Mouse (Mus musculus): ENCODE measurements around the gene Ugt2b1.
"Not testable (repeated sequence)": the region's sequence is repeated elsewhere in the genome, so short reads cannot be mapped to it uniquely, and the experiment has no call there.

The Ugt2b1 gene

DNA sequence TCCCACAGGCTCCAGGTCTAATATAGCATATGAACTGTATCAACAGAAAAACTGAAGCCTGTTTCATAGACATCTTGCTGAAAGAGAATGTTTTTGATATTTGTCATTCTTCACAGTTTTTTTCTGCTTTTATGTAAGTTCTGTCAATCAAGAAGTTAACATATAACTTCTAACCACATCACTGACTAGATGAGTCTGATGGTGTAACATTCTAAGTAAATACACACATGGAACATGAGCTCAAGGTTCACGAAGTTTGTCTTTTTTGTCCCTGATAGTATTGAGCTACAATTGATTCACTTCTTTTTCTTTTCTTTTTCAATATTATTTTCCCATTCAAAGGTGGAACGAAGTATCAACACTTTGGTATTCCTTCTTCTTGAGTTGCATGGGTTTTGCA, at the start of gene Ugt2b1:
TSS of gene Ugt2b1 (minus strand) at position 105 of the 400 bp plus-strand sequence.
- no peak for DNase-seq

GRCm38 (mm10) chr5:86967271-86967670, 40.9 kb upstream of the Ugt2b1 start:
- not testable (repeated sequence) for DNase-seq

- DNase-seq: not testable (repeated sequence)
Measured at GRCm38 (mm10) chr5:86962849-86963248, 36.5 kb upstream of the Ugt2b1 start.

GRCm38 (mm10) chr5:86961587-86962358, 35.4 kb upstream of the Ugt2b1 start:
- no peak for DNase-seq

GRCm38 (mm10) chr5:86960504-86960903, 34.2 kb upstream of the Ugt2b1 start:
- no peak for DNase-seq

DNA sequence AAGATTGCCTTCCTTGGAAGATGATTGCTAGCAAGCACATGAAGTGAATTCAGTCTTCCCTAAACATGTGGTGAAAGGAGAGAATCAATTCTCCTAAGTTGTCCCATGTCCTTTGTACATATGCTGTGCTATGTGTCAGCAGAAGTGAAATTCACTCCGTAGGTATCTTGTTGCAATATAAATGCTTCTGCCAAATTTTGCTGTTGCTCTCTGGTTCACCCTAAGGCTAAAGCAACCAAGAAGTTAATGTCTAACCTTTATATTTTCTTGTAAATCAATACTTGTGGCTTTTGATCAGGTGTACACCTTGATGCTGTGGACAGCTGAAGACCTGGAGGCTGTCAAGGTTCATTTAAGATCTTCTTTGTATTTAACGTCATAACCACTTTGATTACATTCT, 15.8 kb upstream of the Ugt2b1 start:
- no peak for DNase-seq

DNA sequence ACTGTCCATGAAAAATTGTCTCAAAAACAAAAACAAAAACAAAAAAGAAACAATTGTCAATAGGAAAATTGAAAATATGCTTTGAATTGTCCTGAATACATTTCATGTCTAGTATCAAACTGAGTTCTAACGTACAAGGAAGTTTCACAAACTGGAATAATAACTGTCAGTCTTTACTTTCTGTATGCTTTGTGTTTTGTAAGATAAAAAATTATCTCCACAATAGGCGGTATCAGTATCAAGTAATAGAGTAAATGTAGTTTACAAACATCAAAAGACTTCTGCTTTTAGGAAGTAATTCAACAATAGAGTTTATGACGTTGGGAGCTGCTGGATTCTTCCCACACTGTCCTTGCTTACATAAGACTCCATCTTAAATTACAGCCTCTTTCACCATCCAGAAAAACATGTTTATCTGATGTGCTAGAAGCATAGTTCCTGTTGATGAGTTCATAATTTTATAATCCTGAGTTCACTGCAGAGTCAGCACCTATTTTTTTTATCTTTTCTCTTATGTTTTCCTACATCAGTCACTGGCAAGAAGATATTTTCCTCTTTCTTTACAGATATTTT, 5.6 kb downstream of the Ugt2b1 start:
- DNase-seq: no peak

DNA sequence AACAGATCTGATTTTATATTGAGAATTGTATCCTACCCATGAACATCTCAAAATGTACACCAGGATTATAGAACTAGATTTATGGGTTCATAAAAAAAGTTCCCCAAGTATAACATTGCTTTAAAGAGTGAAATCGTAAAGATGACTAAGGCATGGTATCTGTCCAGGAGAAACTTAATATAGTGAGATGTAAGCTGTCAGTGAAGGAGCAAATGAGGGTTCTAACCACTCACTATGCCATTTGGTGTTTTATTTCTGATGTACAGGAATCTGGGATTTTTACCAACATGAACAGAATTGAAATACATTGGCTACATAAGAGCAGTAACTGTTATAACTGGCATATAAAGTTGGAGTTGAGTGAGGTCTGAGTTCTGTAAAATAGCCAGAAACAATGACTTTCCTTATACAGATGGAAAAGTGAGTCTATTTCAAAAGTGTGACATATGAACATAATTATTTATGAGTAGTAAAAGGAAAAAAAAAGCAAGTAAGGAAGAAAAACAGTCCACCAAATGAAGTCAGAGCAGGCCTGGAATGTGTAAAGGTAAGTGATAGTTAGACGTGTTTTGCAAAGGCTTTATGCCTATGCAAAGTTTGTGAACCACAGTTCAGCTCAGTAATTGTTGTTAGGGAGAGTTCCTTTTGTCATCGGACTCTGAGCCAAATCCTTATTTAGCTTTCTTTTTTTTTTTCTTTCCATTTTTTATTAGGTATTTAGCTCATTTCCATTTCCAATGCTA, 14.8 kb downstream of the Ugt2b1 start:
- no peak for DNase-seq

DNA sequence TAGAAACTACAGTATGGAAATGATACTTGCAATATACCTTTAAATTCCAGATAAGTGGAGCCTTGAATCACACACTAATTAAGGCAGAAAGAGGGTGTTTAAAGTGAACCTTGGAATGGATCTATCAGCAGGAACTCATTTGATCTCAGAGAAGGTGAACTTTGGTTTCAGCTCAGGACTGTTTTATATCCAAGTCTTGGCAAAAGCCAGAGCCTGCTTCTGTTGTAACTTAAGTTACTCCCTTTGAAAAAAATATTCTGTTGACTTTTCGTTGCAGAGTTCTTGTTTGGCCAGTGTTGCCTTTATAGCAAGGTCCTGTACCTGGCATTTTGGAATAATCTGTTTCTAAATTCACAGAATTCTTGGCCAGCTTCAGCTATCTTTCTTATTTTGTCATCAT, 15.6 kb downstream of the Ugt2b1 start:
- no peak for DNase-seq

GRCm38 (mm10) chr5:86906758-86907157, 19.6 kb downstream of the Ugt2b1 start, which contains the start of gene Ugt2b34:
TSS of gene Ugt2b34 (minus strand) at chr5:86906937.
- no peak for DNase-seq

GRCm38 (mm10) chr5:86889933-86890332, 36.4 kb downstream of the Ugt2b1 start:
- DNase-seq: no peak

DNA sequence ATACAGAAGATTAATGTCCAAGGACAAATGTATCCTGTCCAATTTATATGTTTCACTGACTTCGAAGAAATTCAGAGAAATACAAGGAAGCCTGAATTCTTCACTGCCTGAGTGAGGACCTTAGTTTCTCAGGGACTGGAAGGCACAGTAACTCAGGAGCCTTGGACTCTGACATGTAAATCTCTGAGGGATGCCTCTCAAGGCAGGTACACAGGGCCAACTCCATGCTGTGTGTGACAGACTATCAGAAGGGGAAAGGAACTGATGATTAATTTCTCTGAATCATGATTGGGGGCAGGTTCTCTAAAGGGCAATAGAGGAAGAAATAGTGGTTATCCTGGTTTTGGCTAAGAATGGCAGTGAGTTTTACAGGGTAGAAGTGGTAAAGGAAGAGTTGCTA, 37.9 kb downstream of the Ugt2b1 start:
- DNase-seq: peak; percentile 6 to 10

- DNase-seq: no peak
Measured at GRCm38 (mm10) chr5:86887081-86887480, 39.2 kb downstream of the Ugt2b1 start.

DNA sequence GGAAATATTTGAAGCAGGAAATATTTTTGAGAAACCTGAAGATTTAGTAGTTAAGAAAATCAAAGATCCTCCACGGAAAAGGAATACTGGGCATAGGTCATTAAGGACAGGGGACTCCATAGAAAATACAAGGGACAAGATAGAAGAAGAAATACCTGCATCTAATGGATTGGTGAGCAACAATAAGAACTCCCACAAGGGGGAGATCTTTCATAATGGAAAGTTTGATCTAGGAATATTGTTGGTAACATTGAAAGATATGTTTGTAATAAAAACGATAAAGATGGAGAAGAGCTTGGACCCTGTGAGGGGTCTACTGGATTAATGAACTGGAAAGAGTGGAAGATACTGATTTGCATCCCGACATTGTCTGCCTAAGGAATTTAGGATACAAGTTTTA, 39.7 kb downstream of the Ugt2b1 start:
- DNase-seq: peak; percentile 5 to 38

- DNase-seq: peak; percentile 55 to 66
Measured at GRCm38 (mm10) chr5:86871877-86872276, 54.5 kb downstream of the Ugt2b1 start.

Measured in cerebellum, postnatal 10 days (tissue).